Mouse (Mus musculus) heart, embryonic 15.5 days (tissue): Measurements from ENCODE around the gene Pou3f4. TPM values are rescaled to one million over a fixed set of nuclear protein-coding genes. Genes with fewer than 3 reads are reported as not detected.

ENCODE experiments used
- ATAC-seq: fragments of 200-750 bp; cut with Nextera tagmentation; replicated peaks from 2 replicates; pipeline ENCODE4 v1.8.0; 2017; ENCODE audit warnings: low read depth, moderate TSS enrichment; ENCODE audit not compliant: insufficient number of reproducible peaks, insufficient read depth, low FRiP score
- H3K27ac ChIP-seq: fragments of 300-500 bp; sonication (generic); 2 replicates; pipeline ENCODE4 v1.5.1; 2015; ENCODE audit warnings: mild to moderate bottlenecking, inconsistent platforms
- H3K27me3 ChIP-seq: fragments of 300-500 bp; sonication (generic); 2 replicates; pipeline ENCODE4 v1.6.1; 2015; ENCODE audit warnings: inconsistent platforms
- H3K36me3 ChIP-seq: fragments of 300-500 bp; sonication (generic); 2 replicates; pipeline ENCODE4 v1.6.1; 2015; ENCODE audit warnings: mild to moderate bottlenecking, inconsistent platforms
- H3K4me1 ChIP-seq: fragments of 300-500 bp; sonication (generic); replicated peaks from 2 replicates; pipeline ENCODE4 v1.6.1; 2015; ENCODE audit warnings: inconsistent platforms
- H3K4me2 ChIP-seq: fragments of 300-500 bp; sonication (generic); 2 replicates; pipeline ENCODE4 v1.6.1; 2015; ENCODE audit warnings: inconsistent platforms, mild to moderate bottlenecking, moderate library complexity
- H3K4me3 ChIP-seq: fragments of 300-500 bp; sonication (generic); 2 replicates; pipeline ENCODE4 v1.5.1; 2015; ENCODE audit warnings: mild to moderate bottlenecking, inconsistent platforms
- H3K9ac ChIP-seq: fragments of 300-500 bp; sonication (generic); 2 replicates; pipeline ENCODE4 v1.6.1; 2015; ENCODE audit warnings: mild to moderate bottlenecking, inconsistent platforms
- H3K9me3 ChIP-seq: fragments of 300-500 bp; sonication (generic); replicated peaks from 2 replicates; pipeline ENCODE4 v1.6.1; 2016; ENCODE audit warnings: inconsistent platforms
- WGBS: fragments of 180-500 bp; shearing (Covaris S2); methylation state at CpG from one replicate; pipeline ENCODE4 v1.1.7; 2015; ENCODE audit warnings: mixed read lengths; 5-methylcytosine and 5-hydroxymethylcytosine counted together
- polyA plus RNA-seq: library from polyadenylated mRNA; unstranded; fragments of >200 nt; fragmentation: Nextera tagmentation; extraction: Ambion mirVana; gene quantifications from 2 replicates; pipeline ENCODE4 v1.2.1, GENCODE M21; 2015

Gene Pou3f4
- polyA plus RNA-seq, 1 experiment from 2014 or later = not detected

DNA sequence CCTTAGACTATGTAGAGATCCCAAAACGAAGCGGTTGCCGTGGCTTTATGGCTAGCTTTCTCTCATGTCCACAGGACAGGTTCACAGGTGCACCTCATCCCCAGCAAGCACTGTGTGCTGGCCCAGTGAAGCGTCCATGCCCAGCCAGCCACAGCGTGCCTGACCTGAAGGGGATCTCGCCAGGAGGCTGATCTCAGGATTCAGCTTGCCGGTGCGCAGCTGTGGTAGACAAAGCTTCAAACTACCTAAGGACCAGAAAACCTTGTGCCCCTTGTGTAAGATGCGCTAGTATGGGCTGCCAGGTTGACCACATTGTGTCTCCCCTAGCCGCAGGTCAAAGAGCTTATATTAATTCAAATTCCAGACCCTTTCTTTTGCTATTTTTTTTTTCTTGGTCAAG lies 3.1 kb downstream of the Pou3f4 start:
- Histone ChIP-seq H3K36me3 (no peaks in the 10 kb centered on the region), H3K27me3 (peaks cover 37% of the 10 kb centered on the region), H3K9ac (no peak overlapping the region), H3K4me2 (peak overlapping the region; percentile 46), H3K4me1 (no peaks in the 10 kb centered on the region), H3K27ac (no peak overlapping the region), H3K4me3 (no peak overlapping the region), H3K9me3 (no peaks in the 10 kb centered on the region)
- no peak for ATAC-seq
- WGBS = 18% methylated on average over 10 of the region's 10 CpGs

DNA sequence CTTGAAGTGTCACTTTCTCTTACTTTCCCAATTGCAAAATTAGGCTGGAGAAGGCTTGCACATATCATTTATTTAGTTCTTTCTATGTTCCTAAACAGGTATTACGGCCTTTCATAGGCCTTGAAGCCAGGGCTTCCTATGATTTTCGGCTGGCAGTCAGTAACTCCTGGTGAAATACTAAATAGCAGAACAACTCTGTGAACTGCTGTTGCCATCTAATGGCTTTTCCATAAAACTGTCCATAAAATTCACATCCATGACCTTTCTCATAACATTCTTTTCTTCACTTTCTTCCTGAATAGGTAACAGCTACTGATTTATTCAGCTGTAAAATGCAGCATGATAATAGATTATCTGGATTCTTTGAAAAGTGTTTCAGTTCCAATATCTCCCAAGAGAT lies 23.4 kb downstream of the Pou3f4 start:
- WGBS = 57% methylated on average over 2 of the region's 2 CpGs
- no peak overlapping the region for H3K9ac ChIP-seq
- H3K27me3 ChIP-seq = no peaks in the 10 kb centered on the region
- no peaks in the 10 kb centered on the region for H3K4me1 ChIP-seq
- no peaks in the 10 kb centered on the region for H3K9me3 ChIP-seq
- H3K4me2 ChIP-seq = no peak overlapping the region
- H3K36me3 ChIP-seq = no peaks in the 10 kb centered on the region
- no peak overlapping the region for H3K27ac ChIP-seq
- H3K4me3 ChIP-seq = no peak overlapping the region
- ATAC-seq = no peak

DNA sequence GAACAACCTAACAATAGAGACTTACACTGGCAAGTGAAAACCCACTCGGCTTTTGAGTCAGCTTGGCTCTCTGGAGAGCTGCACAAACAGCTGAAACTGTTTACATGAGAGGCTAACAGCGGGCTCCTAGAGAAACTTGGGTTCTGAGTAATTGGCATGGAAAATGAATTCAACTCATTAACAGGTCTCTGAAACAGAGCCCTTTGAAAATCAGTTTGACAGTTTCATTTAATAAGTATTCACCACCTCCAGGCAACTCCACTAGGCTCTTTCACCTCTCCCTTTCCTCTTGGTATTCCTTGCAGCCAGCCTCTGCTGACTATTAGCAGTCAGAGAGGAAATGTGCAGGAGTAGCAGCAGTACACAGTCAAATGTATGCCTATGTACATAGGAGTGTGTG lies 37.2 kb downstream of the Pou3f4 start:
- Histone ChIP-seq H3K9me3 (no peaks in the 10 kb centered on the region), H3K4me1 (no peaks in the 10 kb centered on the region), H3K4me3 (no peak overlapping the region), H3K9ac (no peak overlapping the region), H3K27ac (no peak overlapping the region), H3K27me3 (no peaks in the 10 kb centered on the region), H3K36me3 (no peaks in the 10 kb centered on the region), H3K4me2 (no peak overlapping the region)
- no peak for ATAC-seq
- 61% methylated on average over 2 of the region's 2 CpGs for WGBS
